Mouse (Mus musculus) heart, adult 9 months (tissue): ENCODE data around the gene Kansl3.

Source experiments
- DNase-seq, 2 experiments: peaks; one replicate each; pipeline ENCODE4 v3.0.0; 2022; ENCODE audit warnings: low spot score in 2 of 2

Kansl3 gene

GRCm38 (mm10) chr1:36293470-36293869, 75.5 kb downstream of the Kansl3 start:
- DNase-seq = no peak
